Mouse (Mus musculus) heart, adult 8-10 months (tissue): ENCODE results near the gene Shroom3. TPM values are rescaled to one million over a fixed set of nuclear protein-coding genes. Genes with fewer than 3 reads are reported as not detected.

ENCODE experiments used
- DNase-seq: peaks from one replicate; pipeline ENCODE4 v3.0.0; 2022; ENCODE audit warnings: low spot score
- microRNA-seq: library from miRNA; unstranded; fragments of <30 nt; microRNA quantifications from one replicate; pipeline ENCODE4 v1.2.0, GENCODE M21; 2022
- total RNA-seq, 4 experiments: library from RNA; stranded (reverse); gene quantifications; 2 replicates each; pipeline ENCODE4 v1.2.4; 2022

Shroom3 gene
- total RNA-seq, 4 experiments from 2014 or later, result 38.0 to 42.8 (median 40.7) TPM

DNA sequence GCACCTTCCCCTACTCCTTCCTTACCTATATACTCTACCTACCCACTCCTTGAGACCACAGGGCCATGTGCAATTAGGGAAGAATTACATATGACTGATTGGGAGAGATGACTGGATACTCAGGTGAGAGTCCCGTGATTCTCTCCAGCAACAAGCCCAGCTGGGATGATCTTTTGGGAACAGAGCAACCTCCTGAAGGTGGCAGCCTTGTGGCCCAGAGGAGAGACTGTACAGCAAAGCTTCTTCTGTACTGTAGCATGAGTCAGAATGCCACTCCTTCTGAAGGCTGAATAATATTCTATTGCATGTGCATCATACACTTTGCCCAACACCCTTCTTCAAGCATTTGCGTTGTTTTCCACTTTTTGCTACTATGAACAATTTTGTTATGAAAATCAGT is 319.4 kb downstream of the Shroom3 start:
- DNase-seq, result no peak

DNA sequence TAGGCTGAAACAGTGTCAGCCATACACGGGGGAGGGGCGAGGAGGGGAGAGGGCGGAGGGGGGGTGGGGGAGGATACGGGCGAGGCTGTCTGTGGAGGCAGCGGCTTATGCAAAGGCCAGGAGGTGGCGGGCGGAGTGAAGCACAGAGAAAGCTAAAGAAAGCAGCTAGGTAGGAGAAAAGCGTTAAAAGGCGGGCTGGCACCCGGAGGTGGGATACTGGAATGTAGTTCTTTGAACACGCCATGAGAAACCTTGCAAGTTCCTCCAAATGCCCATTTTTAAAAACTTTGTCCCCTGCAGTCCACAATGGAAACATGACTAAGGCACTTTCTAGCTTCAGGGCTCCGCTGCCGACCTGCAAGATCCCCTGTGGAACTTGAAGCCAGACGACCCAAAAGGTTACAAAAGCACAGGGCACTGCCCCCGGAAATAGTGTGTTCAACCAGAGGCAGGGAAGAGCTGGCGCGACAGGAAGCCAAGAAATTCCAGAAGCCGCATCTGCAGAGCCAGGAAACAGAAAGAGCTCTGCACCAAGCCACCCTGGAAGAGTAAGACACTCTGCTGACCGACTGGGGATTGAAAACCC is 322.1 kb downstream of the Shroom3 start:
- DNase-seq, result peak; percentile 62

DNA sequence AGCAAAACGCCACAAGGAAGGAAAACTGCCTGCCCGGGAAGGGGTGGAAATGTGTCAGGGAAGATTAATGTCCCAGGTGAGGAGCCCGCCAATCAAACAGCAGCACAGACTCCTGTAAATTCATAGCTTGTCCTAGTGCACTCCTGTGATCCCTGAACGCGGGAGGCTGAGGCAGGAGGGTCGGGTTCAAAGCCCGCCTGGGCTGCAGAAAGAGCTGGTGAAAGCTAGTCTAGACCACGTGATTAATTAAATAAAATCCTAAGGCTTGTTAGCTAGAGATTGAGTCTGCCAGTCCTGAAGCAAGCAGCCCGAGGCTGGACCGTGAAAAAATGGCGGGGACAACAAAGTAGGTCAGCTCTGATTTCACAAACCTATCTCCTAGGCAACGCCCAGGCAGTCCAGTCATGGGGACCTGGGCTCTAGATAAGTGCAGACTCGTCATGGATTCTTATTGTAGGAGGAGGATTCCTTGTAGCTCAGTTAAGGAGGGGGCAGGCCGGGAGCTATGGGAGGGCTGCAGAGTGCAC is 322.6 kb downstream of the Shroom3 start:
- no peak for DNase-seq

DNA sequence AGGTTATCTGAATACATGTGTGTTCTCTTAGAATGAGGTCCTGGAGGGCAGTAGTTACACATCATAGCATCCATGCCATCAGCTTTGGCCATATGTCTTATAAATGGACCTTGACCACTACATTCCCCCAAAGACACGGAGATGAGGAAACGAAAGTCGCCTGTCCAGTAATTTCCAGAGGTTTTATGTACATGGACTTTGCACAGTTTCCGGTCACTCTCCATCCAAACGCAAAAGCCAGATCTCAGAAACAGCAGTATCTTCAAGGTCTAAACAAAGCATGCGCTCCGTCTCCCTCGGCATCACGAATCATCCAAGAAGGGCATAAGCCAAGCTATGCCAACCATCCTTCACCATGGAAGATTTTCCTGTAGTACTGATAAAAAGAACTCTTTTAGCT is 325.0 kb downstream of the Shroom3 start:
- no peak for DNase-seq

Small RNA genes lying within 50 kb of the gene (microRNA-seq; reads per million reads assigned to microRNA genes)
- gene Mir1961, result not detected

Other genes with a start within 250 kb of the Shroom3 start
- gene Nup54, start 248.2 kb upstream of the Shroom3 start, total RNA-seq, result 10 to 100 TPM; 12.1 to 18.4 (median 16.2) TPM
- 10 to 100 TPM; 84.5 to 87.7 (median 86.8) TPM for gene Scarb2, start 176.6 kb upstream of the Shroom3 start, total RNA-seq
- not detected for gene Fam47e, start 128.4 kb upstream of the Shroom3 start, total RNA-seq
- gene Stbd1, start 80.4 kb upstream of the Shroom3 start, total RNA-seq, result 1 to 10 TPM in 3 of 4 experiments, under 1 TPM in 1; 0.87 to 2.1 (median 1.4) TPM
- under 1 TPM in 2 of 4 experiments, not detected in 2; 0.06 to 0.09 TPM for gene Ccdc158, start 8.2 kb upstream of the Shroom3 start, total RNA-seq